Comparison of ENCODE assay signal across 11 mouse cellular contexts in the genomic region with DNA sequence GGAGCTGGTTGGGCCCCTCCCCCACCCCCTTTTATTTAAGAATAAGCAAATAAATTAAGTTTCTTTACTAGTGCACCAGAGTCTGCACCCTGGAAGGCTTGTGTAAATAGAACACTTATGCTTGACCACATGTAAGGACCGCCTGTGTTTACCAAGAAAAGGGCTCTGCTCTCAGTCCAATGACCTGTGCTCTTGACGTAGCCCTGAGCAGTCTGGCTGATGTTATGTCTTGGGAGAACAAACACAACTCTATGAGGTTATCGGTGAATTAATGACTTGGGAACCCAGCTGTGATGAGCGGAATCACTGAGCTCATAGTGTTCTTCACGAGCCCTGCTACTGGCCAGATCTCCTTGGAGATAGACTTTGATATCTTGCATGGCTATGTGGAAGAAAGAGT. TPM values are rescaled to one million over a fixed set of nuclear protein-coding genes. Genes with fewer than 3 reads are reported as not detected.
DNase-seq lines count a peak whose midpoint lies in the region; ATAC-seq and TF ChIP-seq lines count a peak whose summit lies in the region.
"Had no signal": no experiment of that assay in that cellular context is flagged by ENCODE, and none has a peak within 500 bp of the region (broad histone marks: within the 10 kb centered on the region; RNA-seq: fewer than 3 reads in every experiment).

No protein-coding gene starts in this region.

- H3K36me3 ChIP-seq in heart, embryonic 16.5 days (ENCODE audit: control insufficient read depth, insufficient read depth): peaks cover 3% of the 10 kb centered on the region
- H3K36me3 ChIP-seq: forebrain, embryonic 10.5 days; midbrain, embryonic 12.5 days had no signal

- WGBS in heart, embryonic 16.5 days: 58% methylated on average over 5 of the region's 5 CpGs
- 32% methylated on average over 5 of the region's 5 CpGs for WGBS in lung, adult 2 months

- H3K4me2 ChIP-seq in heart, embryonic 16.5 days (ENCODE audit: low read depth, low read length): peak overlapping the region; percentile 85
- H3K4me2 ChIP-seq: midbrain, embryonic 12.5 days had no signal

- intact Hi-C loops in heart, postnatal 36 days (cut with DNase I): no loop called here

- peak overlapping the region; percentile 72 for H3K4me3 ChIP-seq in heart, embryonic 16.5 days (ENCODE audit: low read length)
- H3K4me3 ChIP-seq in lung, adult 2 months (replicated peaks; ENCODE audit: extremely low read depth, low read depth, low read length): peak overlapping the region; percentile 42
- H3K4me3 ChIP-seq: forebrain, embryonic 10.5 days; midbrain, embryonic 12.5 days had no signal

- H3K27me3 ChIP-seq in heart, embryonic 16.5 days (ENCODE audit: control insufficient read depth, insufficient read depth, low read length): no peaks in the 10 kb centered on the region

- DNase-seq in heart, postnatal 36 days: no peak
- peak; percentile 14 for DNase-seq in testis, postnatal 10 days (ENCODE audit: low spot score)
- DNase-seq in testis, postnatal 14 days (ENCODE audit: low spot score): no peak
- peak; percentile 27 for DNase-seq in lung, adult 2 months
- peak; percentile 38 for DNase-seq in yolk sac, embryonic 10.5 days (ENCODE audit: low spot score)
- no peak for DNase-seq in frontal cortex, postnatal 10 days (ENCODE audit: low spot score in 2 of 2)
- DNase-seq in adrenal gland, postnatal 10 days: no peak

- no peak for ATAC-seq in heart, embryonic 16.5 days (replicated peaks; ENCODE audit: extremely low read depth, insufficient read depth, low FRiP score)

- H3K27ac ChIP-seq in heart, embryonic 16.5 days (ENCODE audit: low read length): peak overlapping the region; percentile 78
- H3K27ac ChIP-seq: forebrain, embryonic 10.5 days; midbrain, embryonic 12.5 days had no signal

- no peak for TF ChIP-seq CTCF in lung, adult 2 months (IDR thresholded peaks at IDR 0.05; ENCODE audit: insufficient read depth, low read length)

- peaks cover 3% of the 10 kb centered on the region for H3K9me3 ChIP-seq in heart, embryonic 16.5 days (replicated peaks; ENCODE audit: control insufficient read depth, low read length)
- H3K9me3 ChIP-seq: forebrain, embryonic 10.5 days; midbrain, embryonic 12.5 days had no signal

- TF ChIP-seq POLR2A in lung, adult 2 months (IDR thresholded peaks at IDR 0.05; ENCODE audit: borderline replicate concordance, extremely low read depth, low read depth, low read length): no peak

- H3K9ac ChIP-seq in heart, embryonic 16.5 days (ENCODE audit: low read length): peak overlapping the region; percentile 86
- H3K9ac ChIP-seq: midbrain, embryonic 12.5 days had no signal

- H3K4me1 ChIP-seq in heart, embryonic 16.5 days (ENCODE audit: control insufficient read depth, insufficient read depth, low read length): peaks cover 26% of the 10 kb centered on the region
- peaks cover 11% of the 10 kb centered on the region for H3K4me1 ChIP-seq in lung, adult 2 months (ENCODE audit: control insufficient read depth, insufficient read depth, low read length)

RNA-seq across cellular contexts. Expression of a gene that starts 1.6 kb away (rescaled TPM):
- 59.3 and 61.0 TPM in 2 replicates for polyA plus RNA-seq in heart, embryonic 16.5 days (2015; fragmentation: Nextera tagmentation; extraction: Ambion mirVana)
- total RNA-seq in heart, postnatal 36 days (2021): 10 to 100 TPM in 1 of 2 experiments, 1 to 10 TPM in 1; 6.4 to 11.0 TPM
- polyA plus RNA-seq in lung, adult 2 months (2012; rRNA removed): 35.7 and 37.7 TPM in 2 replicates
- 10 to 100 TPM in 1 of 2 experiments, 1 to 10 TPM in 1; 8.3 to 11.3 TPM for total RNA-seq in adrenal gland, postnatal 10 days (2021)

RNA-seq across cellular contexts. Expression of a gene that starts 36.4 kb away (rescaled TPM):
- 3.2 TPM in 2 replicates for polyA plus RNA-seq in heart, embryonic 16.5 days (2015; fragmentation: Nextera tagmentation; extraction: Ambion mirVana)
- not detected for total RNA-seq in heart, postnatal 36 days (2021)
- not detected in 2 replicates for polyA plus RNA-seq in lung, adult 2 months (2012; rRNA removed)
- under 1 TPM; 0.21 to 0.30 TPM for total RNA-seq in adrenal gland, postnatal 10 days (2021)
- polyA plus RNA-seq: large intestine, adult 2 months had no signal

Comparison
In these comparisons a context has a peak if more than half of its experiments do, and no peak if none do; other contexts are left out.
1. DNase-seq: peak in testis, postnatal 10 days (single experiment), lung, adult 2 months (single experiment) and yolk sac, embryonic 10.5 days (single experiment); none in heart, postnatal 36 days (0 of 2), testis, postnatal 14 days (single experiment), frontal cortex, postnatal 10 days (0 of 2) and adrenal gland, postnatal 10 days (single experiment).